Mouse (Mus musculus) kidney, adult 2 months (tissue): ENCODE data around the gene Slco2a1.

ENCODE experiments used
- CTCF ChIP-seq: fragments of 200-500 bp; conservative IDR thresholded peaks from 2 replicates; pipeline ENCODE4 v1.5.1; 2011; ENCODE audit warnings: low read depth, mild to moderate bottlenecking, control low read depth, low read length, moderate library complexity, mixed read lengths; ENCODE audit not compliant: insufficient read depth, insufficient read length
- POLR2A ChIP-seq: fragments of 200-500 bp; IDR thresholded peaks from one replicate; pipeline ENCODE4 v1.6.1; 2011; ENCODE audit warnings: low read depth, low read length, control low read depth

- TF ChIP-seq POLR2A (no peak), CTCF (no peak)
These were observed 25.2 kb upstream of the Slco2a1 start for GRCm38 (mm10) chr9:102963321-102963720.
